Mouse (Mus musculus): ENCODE data around the gene Pdlim7. TPM values are rescaled to one million over a fixed set of nuclear protein-coding genes. Genes with fewer than 3 reads are reported as not detected.

Pdlim7 gene
- total and polyA plus RNA-seq, 3 experiments, result 12.3 to 40.6 TPM; not detected in 1

DNA sequence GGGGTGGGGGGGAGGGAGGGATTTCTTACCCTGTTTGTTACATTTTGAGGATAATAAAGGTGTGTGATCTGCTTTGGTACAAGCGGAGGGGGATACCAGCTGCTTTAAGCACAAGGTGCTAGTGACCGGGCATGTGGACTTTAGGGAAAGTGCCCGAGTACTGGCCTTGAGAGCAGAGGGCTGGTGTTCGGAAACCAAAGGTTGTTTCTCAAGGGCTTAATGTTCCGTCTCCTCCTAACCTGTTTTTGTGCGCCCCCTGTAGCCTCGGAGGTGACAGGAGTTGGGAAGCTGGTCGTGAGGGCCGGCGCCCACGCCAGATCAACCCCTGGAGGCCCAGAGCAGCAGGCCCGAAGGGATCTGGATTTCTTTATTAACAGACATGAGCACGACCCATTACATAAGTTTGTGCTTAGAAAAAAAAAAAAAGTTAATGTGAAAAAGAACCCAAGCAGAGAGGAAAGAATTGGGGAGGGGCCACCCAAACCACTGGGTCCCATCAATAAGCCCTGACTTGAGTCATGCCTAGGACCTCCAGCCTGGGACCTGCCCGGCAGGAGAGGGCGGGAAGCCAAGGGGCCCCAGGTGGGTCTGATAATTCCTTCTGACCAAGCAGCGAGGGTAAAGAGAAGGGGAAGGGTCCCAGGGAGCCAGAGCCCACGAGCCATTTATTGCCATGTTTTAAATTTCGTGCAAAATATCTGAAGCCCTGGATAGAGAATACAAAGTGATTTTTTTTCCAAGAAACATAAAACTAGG lies 40.2 kb downstream of the Pdlim7 start (continued):
- TF ChIP-seq USF1 (IDR thresholded peaks at IDR 0.05; ENCODE audit: low read depth, low read length), result no peak
- TF ChIP-seq POLR2AphosphoS5 (IDR thresholded peaks at IDR 0.05; ENCODE audit: borderline replicate concordance, low read depth, low read length), result no peak
- no peak for TF ChIP-seq EP300 (IDR thresholded peaks at IDR 0.05; ENCODE audit: low read depth in 1 of 2, low read length in 2 of 2)
- TF ChIP-seq CHD1 (IDR thresholded peaks at IDR 0.05; ENCODE audit: low read depth, low read length), result no peak
- no peak for TF ChIP-seq BHLHE40 (IDR thresholded peaks at IDR 0.05; ENCODE audit: borderline replicate concordance, low read depth, low read length)
- TF ChIP-seq RAD21 (IDR thresholded peaks at IDR 0.05; ENCODE audit: low read depth, low read length), result peak; percentile 36
- peak; percentile 20; the same call in 1 of the 2 replicates for TF ChIP-seq ZC3H11A (IDR thresholded peaks at IDR 0.05; ENCODE audit: low read depth, low read length)
- TF ChIP-seq MXI1 (IDR thresholded peaks at IDR 0.05; ENCODE audit: low read depth, low read length), result no peak; the same call in 1 of the 2 replicates
- no peak for TF ChIP-seq E2F4 (IDR thresholded peaks at IDR 0.05; ENCODE audit: borderline replicate concordance, low read depth, low read length)
- TF ChIP-seq MAFK (IDR thresholded peaks at IDR 0.05; ENCODE audit: borderline replicate concordance, low read depth, low read length), result no peak
- no peak for TF ChIP-seq MEF2A (IDR thresholded peaks at IDR 0.05; ENCODE audit: extremely low read depth, insufficient replicate concordance, low read depth, low read length, poor library complexity, severe bottlenecking)
- peak; percentile 70 for TF ChIP-seq HCFC1 (IDR thresholded peaks at IDR 0.05; ENCODE audit: low read depth, low read length)
- TF ChIP-seq ETS1 (IDR thresholded peaks at IDR 0.05; ENCODE audit: low read depth, low read length), result no peak
- no peak for TF ChIP-seq TAL1 (IDR thresholded peaks at IDR 0.05; ENCODE audit: low read length)
- TF ChIP-seq MAZ (IDR thresholded peaks at IDR 0.05; ENCODE audit: low read depth, low read length), result 0 out of 2 replicates have a peak, but pooled peaks have one; percentile 47
- peak; percentile 30 to 71 (median 65); a peak in 5 of 6 replicates for TF ChIP-seq CTCF (IDR thresholded peaks at IDR 0.05 in 2 of 3, conservative IDR thresholded peaks at IDR 0.05 in 1 of 3; ENCODE audit: control insufficient read depth in 1 of 3, insufficient read depth in 1 of 3, low read depth in 2 of 3, low read length in 3 of 3, poor library complexity in 1 of 3, severe bottlenecking in 1 of 3)
- TF ChIP-seq TCF12 (IDR thresholded peaks at IDR 0.05; ENCODE audit: low read depth, low read length), result no peak
- TF ChIP-seq POLR2AphosphoS2 (IDR thresholded peaks at IDR 0.05; ENCODE audit: low read length), result no peak

DNA sequence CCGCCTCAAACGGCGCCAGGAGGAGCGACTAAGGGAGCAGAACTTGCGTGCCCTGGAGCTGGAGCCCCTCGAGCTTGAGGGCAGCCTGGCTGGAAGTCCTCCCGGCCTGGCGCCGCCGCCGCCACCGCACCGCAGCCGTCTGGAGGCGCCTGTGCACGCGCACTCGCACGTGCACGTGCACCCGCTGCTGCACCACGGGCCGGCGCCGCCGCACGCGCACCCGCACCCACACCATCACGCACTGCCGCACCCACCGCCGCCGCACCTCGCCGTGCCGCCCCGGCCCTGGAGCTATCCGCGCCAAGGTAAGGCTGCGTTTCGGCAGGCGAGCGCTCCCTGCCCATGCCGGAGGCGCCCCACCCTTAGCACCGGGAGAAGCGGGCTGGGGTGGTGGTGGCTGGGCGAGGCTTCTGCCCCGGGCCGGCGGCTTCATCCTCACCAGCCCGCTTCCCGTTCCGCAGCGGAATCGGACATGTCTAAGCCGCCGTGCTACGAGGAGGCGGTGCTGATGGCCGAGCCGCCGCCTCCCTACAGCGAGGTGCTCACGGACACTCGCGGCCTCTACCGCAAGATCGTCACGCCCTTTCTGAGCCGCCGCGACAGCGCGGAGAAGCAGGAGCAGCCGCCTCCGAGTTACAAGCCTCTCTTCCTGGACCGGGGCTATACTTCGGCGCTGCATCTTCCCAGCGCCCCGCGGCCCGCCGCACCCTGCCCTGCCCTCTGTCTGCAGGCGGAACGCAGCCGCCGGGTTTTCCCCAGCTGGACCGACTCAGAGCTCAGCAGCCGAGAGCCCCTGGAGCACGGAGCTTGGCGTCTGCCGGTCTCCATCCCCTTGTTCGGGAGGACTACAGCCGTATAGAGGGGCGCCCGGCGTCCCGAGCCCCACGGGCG lies 41.1 kb downstream of the Pdlim7 start:
- Histone ChIP-seq H3K4me3 (ENCODE audit: control insufficient read depth in 1 of 2, insufficient read depth in 1 of 2, low read depth in 2 of 2, low read length in 2 of 2) (peak overlapping the region; percentile 58 to 73), H3K36me3 (ENCODE audit: control insufficient read depth in 1 of 2, insufficient read depth in 2 of 2, low read length in 2 of 2) (no peaks in the 10 kb centered on the region), H3K4me1 (ENCODE audit: control insufficient read depth in 1 of 2, insufficient read depth in 2 of 2, low read length in 2 of 2) (peaks cover 0 to 4% of the 10 kb centered on the region in 2 experiments; a peak in 2 of 4 replicates), H3K79me2 (ENCODE audit: control insufficient read depth, insufficient read depth, low read length, poor library complexity) (no peaks in the 10 kb centered on the region; the same call in 1 of the 2 replicates), H3K9me3 (replicated peaks; ENCODE audit: insufficient read depth, low read length) (no peaks in the 10 kb centered on the region), H3K27ac (ENCODE audit: control insufficient read depth, low read depth, low read length) (no peak overlapping the region), H3K27me3 (ENCODE audit: control insufficient read depth in 1 of 2, insufficient read depth in 2 of 2, low read length in 2 of 2) (no peaks in the 10 kb centered on the region), H3K9ac (ENCODE audit: control insufficient read depth, low read depth, low read length, poor library complexity, severe bottlenecking) (peak overlapping the region; percentile 83)
- peak; percentile 69 for DNase-seq (ENCODE audit: low read depth, low spot score)
- no peak for TF ChIP-seq ZKSCAN1 (IDR thresholded peaks at IDR 0.05; ENCODE audit: low read depth, low read length)
- peak; percentile 50; the same call in 1 of the 2 replicates for TF ChIP-seq MXI1 (IDR thresholded peaks at IDR 0.05; ENCODE audit: low read depth, low read length)
- TF ChIP-seq ZMIZ1 (IDR thresholded peaks at IDR 0.05; ENCODE audit: low read depth, low read length), result no peak
- peak; percentile 57; the same call in 1 of the 2 replicates for TF ChIP-seq MAX (IDR thresholded peaks at IDR 0.05; ENCODE audit: low read length)
- TF ChIP-seq SIN3A (IDR thresholded peaks at IDR 0.05; ENCODE audit: low read length), result peak; percentile 31
- TF ChIP-seq CTCF (IDR thresholded peaks at IDR 0.05 in 2 of 3, conservative IDR thresholded peaks at IDR 0.05 in 1 of 3; ENCODE audit: control insufficient read depth in 1 of 3, insufficient read depth in 1 of 3, low read depth in 2 of 3, low read length in 3 of 3, poor library complexity in 1 of 3, severe bottlenecking in 1 of 3), result no peak
- 0 out of 2 replicates have a peak, but pooled peaks have one; percentile 48 for TF ChIP-seq UBTF (IDR thresholded peaks at IDR 0.05; ENCODE audit: borderline replicate concordance, insufficient read depth, low read depth, low read length)
- peak; percentile 11 to 35; a peak in 1 of 4 replicates for TF ChIP-seq POLR2A (IDR thresholded peaks at IDR 0.05; ENCODE audit: control insufficient read depth in 1 of 2, insufficient read depth in 1 of 2, low read depth in 1 of 2, low read length in 2 of 2, poor library complexity in 1 of 2)
- peak; percentile 48; the same call in 1 of the 2 replicates for TF ChIP-seq BHLHE40 (IDR thresholded peaks at IDR 0.05; ENCODE audit: borderline replicate concordance, low read depth, low read length)

All from MEL (cell line).